Mouse (Mus musculus) embryonic fibroblast, embryonic 13.5 days (primary cell): ENCODE data around the gene Arpc1a.

Experiments
- CTCF ChIP-seq: IDR thresholded peaks from 2 replicates; pipeline ENCODE4 v1.5.1; 2011; ENCODE audit warnings: mild to moderate bottlenecking, control low read depth, low read length, moderate library complexity, borderline replicate concordance; ENCODE audit not compliant: insufficient read depth
- POLR2A ChIP-seq: IDR thresholded peaks from 2 replicates; pipeline ENCODE4 v1.6.1; 2011; ENCODE audit warnings: low read depth, mild to moderate bottlenecking, control low read depth, low read length, moderate library complexity

- TF ChIP-seq CTCF (no peak), POLR2A (no peak)
Measured at GRCm38 (mm10) chr5:145116316-145116715, 32.7 kb downstream of the Arpc1a start.
